Mouse (Mus musculus) A20 (cell line): ENCODE measurements around the gene Cacna1c.
A peak's percentile ranks its signal among the peaks of the same experiment; 100 is the strongest.

Experiments used
- DNase-seq: peaks from one replicate; pipeline ENCODE4 v3.0.0-alpha.2; 2011; ENCODE audit warnings: low read depth, low spot score

Cacna1c gene

DNA sequence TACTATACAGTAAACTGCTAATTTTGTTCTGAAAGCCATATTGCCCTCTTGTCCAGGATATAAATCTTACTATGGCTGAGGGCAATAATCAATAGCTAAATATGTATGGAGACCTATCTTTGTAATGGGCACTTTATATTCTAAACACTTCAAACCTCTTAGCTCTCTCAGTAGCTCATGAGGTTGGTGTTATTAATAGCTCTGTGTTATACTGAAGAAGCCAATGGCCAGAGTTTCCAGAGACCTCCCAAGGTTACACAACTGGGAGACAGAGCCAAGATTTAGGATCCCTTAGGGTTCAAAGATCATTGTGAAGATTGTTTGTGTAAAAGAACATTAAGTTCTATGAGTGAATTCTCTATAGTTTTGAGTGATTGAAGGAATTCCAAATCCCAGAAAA lies 30.5 kb downstream of the Cacna1c start:
- DNase-seq, result no peak

DNA sequence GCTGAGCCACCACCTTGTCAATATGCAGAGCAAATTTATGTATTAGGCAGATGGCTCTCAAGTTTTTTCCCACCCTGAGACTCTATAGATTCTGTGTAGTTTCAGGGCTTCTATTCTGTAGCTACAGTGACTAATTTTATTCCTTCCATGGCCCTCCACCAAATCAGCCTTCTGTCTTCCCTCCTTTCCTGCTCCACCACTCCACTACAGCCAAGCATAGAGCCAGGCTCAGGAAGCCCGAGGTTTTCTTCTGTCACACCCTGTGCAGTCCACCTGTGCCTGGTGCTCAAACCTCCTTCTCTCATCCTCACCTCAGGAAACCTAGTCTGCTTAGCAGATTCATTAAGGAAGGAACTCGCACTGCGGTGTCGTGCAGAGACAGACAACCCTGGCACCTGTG lies 51.1 kb downstream of the Cacna1c start:
- no peak for DNase-seq

DNA sequence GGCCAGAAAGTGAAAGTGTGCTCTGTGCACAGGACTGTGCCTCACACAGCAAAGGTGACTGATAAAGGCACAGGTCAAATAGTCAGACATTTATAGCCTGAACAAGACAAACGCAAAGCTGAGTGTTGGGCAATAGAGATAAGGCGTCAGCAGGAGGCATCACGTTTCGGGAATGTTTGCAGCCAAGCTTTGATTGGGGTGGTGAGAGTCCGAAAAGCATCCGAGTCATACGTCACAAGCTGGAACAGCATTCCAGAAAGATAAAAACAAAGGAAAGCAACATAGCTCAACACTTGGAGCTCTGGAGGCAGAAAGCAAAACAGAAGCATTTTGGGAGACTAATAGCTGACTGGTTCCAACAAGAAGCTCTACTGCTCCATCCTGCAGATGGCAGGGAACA lies 56.7 kb downstream of the Cacna1c start:
- DNase-seq, result no peak

DNA sequence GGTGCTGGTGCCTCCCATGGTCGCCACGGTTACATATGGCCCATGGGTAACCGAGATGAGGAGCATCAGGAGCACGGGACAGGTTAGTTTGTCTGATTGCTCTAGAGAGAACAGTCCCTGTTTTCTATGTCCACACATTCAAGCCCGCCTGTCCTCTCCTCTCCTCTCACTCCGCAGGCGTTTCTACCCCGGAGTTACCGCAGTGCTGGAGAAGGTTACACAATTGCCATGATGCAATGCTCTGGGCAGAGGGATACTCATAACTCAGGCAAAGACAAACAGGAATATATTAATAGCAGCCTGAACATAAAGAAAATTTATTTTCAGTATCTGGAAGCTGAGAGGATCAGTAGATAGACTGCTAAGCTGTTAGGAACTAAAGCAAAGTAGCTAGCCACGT lies 58.5 kb downstream of the Cacna1c start:
- no peak for DNase-seq

DNA sequence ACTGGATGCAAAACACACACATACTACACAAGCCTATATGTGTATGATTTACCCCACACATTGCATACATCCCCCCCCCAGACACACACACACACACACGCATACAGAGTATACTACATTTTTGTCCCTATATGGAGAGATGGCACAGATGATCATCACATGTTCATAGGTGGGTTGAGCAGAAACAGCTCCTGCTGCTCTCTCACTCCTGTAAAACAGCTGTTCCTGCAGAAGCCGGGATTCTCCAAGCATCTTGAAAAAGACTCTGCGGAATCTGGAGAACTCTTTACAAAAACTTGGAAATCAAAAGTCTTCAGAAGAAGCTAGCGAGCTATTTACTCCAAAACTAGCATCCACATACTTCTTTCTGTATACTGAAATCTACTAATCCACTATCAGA lies 63.4 kb downstream of the Cacna1c start:
- DNase-seq, result no peak

DNA sequence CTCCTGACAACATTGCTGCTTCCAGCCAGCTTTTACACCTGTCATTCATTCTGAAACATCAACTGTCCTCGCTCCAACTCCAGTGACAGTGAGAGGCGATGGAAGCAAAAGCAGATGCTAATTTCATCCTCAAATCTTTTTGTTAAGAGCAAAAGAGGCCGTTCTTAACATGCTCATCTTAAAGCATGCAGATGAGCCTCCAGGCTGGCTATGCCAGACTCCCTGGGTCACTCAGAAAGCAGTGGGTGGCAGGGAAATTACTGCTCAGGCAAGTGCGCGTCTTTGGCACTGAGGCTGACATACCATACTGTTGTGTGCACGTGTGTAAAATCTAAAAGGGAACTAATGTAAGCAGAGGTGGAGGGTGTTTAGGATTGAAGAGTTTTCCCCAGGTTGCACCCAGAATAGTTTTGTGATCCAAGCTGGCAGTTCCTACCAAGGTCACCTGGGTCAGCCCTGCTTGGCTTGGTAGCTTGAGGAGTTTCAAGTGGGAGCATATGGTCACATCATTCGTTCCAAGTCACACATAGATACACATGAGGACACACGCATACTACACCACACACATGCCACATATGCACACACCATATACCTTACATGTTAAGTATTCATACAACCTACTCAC lies 64.0 kb downstream of the Cacna1c start:
- no peak for DNase-seq

DNA sequence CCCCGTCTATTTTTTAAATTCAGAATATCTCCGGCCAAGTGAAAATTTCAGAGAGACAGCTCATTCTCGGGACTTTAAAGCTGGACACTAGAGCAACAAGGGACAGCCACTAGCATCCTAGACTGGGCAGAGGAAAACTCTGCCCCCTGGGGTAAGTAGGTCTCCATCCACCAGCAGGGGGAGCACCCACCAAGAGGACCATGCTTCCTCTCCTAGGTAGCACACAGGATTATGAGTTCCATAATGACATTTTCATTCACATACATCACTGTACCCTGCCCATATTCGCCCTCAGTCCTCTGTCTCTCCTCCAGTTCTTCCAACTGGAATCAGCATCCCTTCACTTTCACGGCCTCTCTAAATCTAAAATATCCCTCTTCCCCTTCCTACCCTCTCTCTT lies 66.6 kb downstream of the Cacna1c start:
- DNase-seq, result peak; percentile 58

DNA sequence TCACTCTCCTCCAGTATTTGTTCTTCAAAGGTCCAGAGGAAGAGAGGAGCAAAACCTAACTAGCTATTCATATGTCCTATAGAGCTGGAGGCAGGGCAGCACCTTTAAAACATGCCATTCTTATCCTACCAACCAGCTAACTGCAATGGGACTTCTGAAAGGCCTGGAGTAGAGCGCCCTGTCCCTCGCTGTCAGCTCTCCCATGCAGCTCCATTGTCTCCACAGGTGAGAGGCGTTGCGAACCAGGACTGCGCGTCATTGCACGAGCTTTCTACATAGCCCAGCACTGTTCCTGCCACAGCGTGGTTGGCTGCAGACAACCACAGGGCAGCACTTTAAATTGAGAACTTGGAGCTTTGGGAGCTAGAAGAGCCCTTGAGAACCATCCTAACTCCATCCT lies 67.7 kb downstream of the Cacna1c start:
- DNase-seq, result no peak

DNA sequence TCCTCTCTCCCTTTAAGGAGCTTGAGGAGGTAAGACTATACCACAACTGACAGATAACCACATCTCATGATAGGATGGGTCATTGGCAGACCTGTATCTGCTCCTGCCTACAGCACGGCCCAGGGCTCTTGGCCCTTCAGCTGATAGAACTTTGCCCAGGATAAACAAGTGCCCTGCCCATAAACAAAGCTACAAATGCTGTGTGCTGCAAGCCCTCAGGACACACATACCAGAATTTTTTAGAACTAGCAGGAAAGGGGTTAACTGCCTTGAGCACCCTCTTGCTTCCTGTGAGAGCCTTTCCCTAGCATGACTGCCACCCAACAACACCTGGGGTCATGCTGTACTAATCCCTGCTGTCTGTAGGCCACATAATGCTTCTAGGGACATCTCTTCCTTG lies 68.1 kb downstream of the Cacna1c start:
- no peak for DNase-seq

DNA sequence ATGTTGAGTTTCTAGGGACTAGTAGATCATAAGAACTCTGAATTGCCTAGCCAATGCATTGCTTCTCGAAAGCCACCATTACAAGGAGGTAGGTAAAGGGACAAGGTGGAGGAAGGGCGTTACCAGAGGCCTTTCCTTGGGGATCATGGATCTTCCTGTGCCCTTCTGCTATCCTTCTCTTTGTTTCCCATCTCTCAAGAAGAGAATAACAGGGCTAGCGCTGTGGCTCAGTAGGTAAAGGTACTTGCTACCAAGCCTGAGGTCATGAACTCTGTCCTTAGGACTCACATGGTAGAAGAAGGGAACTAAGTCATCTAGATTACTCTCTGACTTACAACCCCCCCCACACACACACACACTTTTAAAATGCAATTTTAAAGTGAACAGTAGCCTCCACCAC lies 69.2 kb downstream of the Cacna1c start:
- DNase-seq, result no peak

DNA sequence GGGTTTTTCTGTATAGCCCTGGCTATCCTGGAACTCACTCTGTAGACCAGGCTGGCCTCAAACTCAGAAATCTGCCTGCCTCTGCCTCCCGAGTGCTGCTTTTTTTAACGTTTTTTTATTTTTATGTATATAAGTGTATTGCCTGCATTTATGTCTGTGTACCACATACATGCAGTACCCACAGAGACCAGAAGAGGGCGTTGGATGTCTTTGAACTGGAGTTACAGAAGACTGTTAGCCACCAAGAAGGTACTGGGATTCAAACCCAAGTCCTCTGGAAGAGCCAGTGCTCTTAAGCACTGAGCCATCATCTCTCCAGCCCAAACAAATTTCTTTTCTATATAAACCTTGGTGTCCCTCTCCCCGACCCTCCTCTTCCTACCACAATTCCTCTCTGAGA lies 77.8 kb downstream of the Cacna1c start:
- peak; percentile 19 for DNase-seq

DNA sequence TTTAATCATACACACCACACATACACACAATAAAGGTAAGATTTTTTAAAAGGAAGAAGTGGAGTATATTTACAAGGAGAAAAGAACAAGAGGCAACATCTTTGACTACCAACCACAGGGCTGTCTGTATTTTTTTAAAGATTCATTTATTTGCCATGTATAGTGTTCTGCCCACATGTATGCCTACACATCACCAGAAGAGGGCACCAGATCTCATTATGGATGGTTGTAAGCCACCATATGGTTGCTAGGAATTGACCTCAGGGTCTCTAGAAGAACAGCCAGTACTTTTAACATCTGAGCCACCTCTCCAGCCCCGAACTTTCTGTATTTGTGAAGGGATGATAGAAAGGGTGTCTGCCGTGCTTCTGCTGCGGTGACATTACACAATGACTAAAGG lies 79.9 kb downstream of the Cacna1c start:
- peak; percentile 17 for DNase-seq

DNA sequence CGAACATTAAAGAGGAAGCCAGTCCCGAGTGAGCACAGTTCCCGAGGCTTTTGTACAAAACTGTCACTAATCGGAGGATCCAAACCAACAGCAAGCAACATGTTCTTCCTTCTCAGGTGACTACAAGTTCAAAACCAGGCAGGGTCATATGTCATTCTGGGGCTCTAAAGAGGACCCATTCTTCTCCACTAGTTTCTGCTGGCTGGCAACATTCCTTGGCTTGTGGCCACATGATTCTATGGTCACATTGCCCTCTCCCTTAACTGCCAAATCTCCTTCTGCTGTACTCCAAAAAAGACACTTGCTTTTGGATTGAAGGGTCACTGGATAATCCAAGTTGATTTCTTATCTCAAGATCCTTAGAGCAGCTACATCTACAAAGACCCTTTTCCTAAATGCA lies 82.9 kb downstream of the Cacna1c start:
- DNase-seq, result no peak

DNA sequence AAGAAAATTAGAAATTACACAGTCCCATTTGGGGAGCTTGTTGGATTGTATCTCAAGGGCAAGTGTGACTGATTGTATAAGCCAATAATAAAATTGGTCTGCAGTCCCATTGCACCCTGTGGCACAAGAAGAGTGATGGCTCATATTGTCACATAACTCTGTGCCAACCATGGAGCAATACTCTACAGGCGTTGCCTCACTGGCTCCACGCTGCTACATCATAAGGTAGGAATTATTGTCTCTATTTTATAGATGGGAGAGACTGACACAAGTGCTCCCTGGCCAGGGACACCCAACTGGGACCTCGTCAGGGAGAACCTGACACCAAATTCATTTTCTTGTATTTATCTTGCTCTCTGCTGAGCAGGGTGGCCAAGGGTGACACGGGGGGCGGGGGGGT lies 85.8 kb downstream of the Cacna1c start:
- no peak for DNase-seq

DNA sequence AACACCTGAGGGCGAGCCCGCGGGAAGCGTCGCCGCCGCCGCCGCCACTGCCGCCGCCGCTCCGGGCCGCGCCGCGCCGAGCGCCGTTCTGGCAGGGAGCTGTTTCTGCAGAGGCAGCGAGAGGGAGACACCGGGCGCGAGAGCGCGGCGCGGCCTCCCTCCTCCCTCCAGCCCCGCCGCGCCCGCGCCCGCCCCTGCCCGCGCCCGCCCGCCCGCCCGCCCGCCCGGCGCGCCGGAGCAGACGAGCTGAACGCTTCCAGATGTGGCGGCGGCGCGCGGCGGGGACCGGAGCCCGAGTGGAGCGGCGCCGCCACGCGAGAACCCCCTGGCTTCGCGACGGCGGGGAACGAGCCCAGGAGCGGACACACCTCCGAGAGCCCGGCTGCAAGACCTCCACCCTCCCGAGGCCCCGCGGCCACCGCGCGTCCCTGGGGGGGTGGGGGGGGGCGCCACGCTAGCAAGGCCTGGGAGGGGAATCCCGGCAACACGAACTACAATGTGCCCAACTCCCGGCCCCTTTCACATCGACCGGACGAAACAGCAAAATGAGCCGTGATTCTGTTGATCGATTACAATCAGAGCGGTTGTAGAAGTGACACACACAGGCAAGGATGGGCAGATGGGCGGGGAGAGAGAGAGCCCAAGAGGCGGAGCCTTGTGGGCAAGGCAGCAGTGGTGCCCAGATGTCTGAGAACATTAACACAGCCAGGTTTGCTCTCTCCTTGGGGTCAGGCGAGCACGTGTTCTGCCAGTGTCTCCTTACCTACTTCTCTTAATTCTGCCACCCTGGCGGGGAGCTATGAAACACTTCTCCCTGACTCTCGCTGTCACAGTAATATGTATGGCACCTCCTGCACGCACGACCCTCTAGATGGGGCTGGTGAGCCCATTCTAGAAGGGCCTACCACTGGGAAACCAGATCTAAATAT lies 87.5 kb downstream of the Cacna1c start:
- no peak for DNase-seq

DNA sequence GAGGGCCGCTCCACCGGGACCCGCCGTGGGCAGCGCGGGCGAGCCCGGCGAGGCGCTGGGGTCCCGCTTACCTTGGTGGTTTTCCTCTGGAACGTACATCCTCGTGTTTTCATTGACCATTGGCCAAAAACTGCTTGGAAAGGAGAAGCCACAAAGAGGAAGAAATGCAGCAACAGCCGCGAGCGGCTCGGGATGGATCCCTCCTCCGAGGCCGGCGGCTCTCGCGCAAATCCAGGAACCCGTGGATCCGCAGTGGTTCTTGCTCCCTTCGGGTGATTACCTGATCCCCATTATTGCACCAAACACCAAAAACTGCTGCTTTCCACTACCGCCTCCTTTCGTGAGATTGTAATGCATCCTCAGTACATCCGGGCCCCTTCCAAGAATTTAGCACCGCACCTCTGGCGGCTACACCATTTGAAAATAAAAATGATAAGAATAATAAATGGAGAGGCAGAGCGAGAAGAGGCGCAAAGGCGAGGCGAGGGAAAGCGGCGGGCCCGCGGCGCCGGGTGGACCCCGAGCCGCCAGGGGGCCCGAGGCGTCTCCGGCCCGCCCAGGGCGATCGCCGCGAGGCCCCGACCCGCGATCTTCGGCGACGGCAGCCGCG lies 88.3 kb downstream of the Cacna1c start:
- DNase-seq, result no peak

DNA sequence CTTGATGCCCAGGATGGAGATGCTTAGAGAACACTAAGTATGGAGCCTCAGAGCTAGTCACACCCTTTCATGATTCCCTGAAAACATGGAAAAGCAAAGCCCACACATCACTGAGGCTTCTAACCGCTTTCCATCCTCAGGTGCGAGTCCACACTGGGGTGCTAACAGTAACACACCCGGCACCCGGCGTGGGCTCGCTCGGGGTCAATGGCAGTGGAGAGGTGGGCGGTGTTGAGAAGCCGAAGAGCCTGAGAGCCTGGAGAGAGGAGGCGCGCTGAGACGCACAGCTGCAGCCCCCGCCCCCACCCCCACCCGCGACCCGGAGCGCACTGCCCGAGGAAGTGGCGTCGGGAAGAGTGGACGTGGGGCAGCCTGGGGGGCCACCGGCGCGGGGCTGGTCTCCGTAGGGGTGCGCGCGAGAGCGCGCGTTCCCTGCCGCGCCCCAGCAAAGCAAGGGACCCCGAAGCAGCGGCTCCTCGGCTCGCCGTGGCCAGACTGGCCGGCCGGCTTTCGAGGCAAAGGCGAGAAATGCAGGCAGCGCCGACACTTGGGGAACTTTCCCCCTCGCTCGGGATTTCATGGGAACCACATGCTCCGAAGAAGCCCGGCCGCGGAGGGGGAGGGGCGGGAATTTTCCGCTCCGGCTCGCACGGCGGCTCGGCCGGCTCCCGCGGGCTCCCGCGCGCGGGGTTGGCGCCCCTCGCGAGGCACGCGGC lies 88.9 kb downstream of the Cacna1c start:
- no peak for DNase-seq

DNA sequence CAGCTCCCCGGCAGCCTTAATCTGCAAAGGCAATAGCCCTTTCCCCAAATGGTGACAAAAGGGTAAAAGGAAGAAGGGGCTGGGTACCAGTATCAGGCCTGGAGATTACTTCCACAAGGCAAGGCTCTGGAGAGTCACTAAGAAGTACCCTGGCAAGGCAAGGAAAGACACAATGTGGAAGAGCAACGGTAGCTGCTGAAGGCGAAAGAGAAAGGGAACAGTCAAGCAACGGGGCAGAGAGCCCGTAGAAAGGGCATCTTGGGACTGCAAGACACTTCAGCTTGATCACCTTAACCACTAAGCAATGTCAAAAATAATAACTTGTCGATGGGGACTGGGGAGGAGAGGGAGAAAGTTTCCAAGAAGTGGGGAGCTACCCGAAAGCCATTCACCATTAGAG lies 89.5 kb downstream of the Cacna1c start:
- DNase-seq, result no peak

DNA sequence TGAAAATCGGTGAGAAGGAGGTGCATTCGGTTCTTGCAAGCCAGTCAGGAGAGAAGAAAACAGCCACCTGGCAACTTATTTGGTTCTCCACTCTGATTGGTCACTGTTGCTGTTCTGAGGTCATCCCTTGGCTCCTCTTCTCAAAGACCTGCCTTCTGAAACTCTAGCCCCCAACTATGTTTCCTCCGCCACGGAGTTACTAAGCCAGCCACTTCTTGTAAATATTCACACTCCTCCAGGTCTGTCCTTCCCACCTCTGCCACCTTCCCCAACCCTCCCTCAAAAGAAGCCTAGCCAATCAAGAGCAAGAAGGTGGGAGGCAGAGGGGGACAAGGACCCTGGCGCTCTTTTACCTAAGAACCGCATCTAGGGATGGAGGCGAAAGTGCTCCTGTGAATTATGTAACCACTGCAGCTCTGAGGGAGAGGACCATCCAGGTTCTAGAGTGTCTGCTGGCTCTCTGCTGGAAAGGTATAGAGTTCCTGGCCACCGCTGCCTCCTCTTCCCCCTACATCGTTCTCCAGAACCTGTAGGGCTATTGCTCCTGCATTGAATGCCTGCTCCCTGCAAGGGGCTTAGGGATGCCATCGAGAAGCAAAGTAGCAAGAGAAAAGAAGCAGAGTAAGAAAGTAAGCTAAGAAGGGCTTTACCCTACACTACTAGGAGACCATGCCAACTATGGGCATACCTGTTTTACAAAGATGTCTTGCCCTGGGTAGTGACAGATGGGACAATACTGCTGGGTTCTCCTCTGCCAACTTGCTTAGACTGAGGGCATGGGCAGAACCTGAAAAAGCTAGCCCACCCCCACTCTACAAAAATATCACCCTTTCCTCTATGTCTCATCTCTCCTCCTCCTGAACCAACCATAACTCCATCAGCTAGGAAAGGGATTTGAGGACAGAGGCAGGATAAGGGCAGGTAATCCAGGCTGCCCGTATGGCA lies 90.3 kb downstream of the Cacna1c start:
- no peak for DNase-seq

DNA sequence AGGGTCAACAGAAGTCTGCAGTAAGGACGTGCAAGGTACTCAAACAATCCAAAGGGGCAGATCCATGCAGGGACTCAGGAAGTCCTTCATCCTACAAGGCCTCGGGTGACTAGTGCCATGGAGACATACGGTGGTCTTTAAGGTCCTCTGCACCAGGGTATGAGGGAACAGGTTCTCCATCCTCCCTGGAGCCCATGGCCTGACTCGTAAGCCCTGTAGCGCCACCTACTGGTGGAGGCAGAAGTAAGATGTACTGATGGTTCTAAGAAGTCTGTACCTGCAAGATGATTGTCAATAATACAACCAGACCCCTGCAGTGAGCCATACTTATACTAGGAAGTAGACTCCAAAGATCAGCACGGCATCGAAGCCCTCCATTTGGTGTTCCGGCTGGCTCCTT lies 92.0 kb downstream of the Cacna1c start:
- peak; percentile 72 for DNase-seq

DNA sequence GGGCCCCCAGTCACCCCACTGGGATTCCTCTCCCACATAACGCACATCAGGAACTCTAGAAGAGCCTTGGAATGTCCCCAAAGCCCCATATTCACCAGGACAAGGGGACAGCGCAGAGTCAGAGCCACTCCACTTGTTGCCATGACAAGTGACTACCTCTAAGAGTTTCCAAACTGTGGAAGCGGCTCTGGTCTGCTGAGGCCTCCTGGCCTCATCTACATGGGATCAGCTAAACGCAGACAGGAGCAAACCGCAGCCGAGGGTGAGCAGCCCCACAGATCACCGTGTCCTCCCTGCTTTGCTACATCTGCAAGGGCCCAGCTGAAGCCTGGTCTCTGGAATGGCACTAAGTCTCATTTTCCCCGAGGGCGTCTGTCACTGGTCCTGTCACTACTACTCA lies 93.3 kb downstream of the Cacna1c start:
- no peak for DNase-seq
